Mouse (Mus musculus) liver, embryonic 15.5 days (tissue): ENCODE measurements around the gene Slc6a9. TPM values are rescaled to one million over a fixed set of nuclear protein-coding genes. Genes with fewer than 3 reads are reported as not detected.

Experiments used
- ATAC-seq: fragments of 200-750 bp; cut with Nextera tagmentation; 2 replicates; pipeline ENCODE4 v1.8.0; 2017; ENCODE audit warnings: moderate number of reproducible peaks, mild to moderate bottlenecking, moderate library complexity; ENCODE audit not compliant: insufficient read depth
- H3K27ac ChIP-seq: fragments of 300-500 bp; sonication (generic); replicated peaks from 2 replicates; pipeline ENCODE4 v1.5.1; 2015; ENCODE audit warnings: mild to moderate bottlenecking, inconsistent platforms
- H3K27me3 ChIP-seq: fragments of 300-500 bp; sonication (generic); 2 replicates; pipeline ENCODE4 v1.6.1; 2015; ENCODE audit warnings: mild to moderate bottlenecking, inconsistent platforms
- H3K36me3 ChIP-seq: fragments of 300-500 bp; sonication (generic); replicated peaks from 2 replicates; pipeline ENCODE4 v1.6.1; 2015; ENCODE audit warnings: moderate library complexity, mild to moderate bottlenecking, inconsistent platforms
- H3K4me1 ChIP-seq: fragments of 300-500 bp; sonication (generic); replicated peaks from 2 replicates; pipeline ENCODE4 v1.6.1; 2015; ENCODE audit warnings: inconsistent platforms
- H3K4me2 ChIP-seq: fragments of 300-500 bp; sonication (generic); 2 replicates; pipeline ENCODE4 v1.6.1; 2015; ENCODE audit warnings: moderate library complexity, mild to moderate bottlenecking, inconsistent platforms
- H3K4me3 ChIP-seq: fragments of 300-500 bp; sonication (generic); replicated peaks from 2 replicates; pipeline ENCODE4 v1.5.1; 2015; ENCODE audit warnings: mild to moderate bottlenecking, inconsistent platforms
- H3K9ac ChIP-seq: fragments of 300-500 bp; sonication (generic); 2 replicates; pipeline ENCODE4 v1.6.1; 2015; ENCODE audit warnings: moderate library complexity, mild to moderate bottlenecking, inconsistent platforms
- H3K9me3 ChIP-seq: fragments of 300-500 bp; sonication (generic); replicated peaks from 2 replicates; pipeline ENCODE4 v1.6.1; 2016; ENCODE audit warnings: inconsistent platforms
- WGBS: fragments of 180-500 bp; shearing (Covaris S2); methylation state at CpG from one replicate; pipeline ENCODE4 v1.1.7; 2015; ENCODE audit warnings: mixed read lengths; ENCODE audit not compliant: insufficient replicate concordance; 5-methylcytosine and 5-hydroxymethylcytosine counted together
- polyA plus RNA-seq: library from polyadenylated mRNA; unstranded; fragments of >200 nt; fragmentation: Nextera tagmentation; extraction: Ambion mirVana; gene quantifications from 2 replicates; pipeline ENCODE4 v1.2.1, GENCODE M21; 2015

The Slc6a9 gene
- polyA plus RNA-seq, 1 experiment from 2014 or later = 56.1 TPM

- Histone ChIP-seq H3K9me3 (no peaks in the 10 kb centered on the region), H3K36me3 (no peaks in the 10 kb centered on the region), H3K27ac (no peak overlapping the region), H3K4me1 (peaks cover 44% of the 10 kb centered on the region), H3K4me2 (no peak overlapping the region), H3K9ac (no peak overlapping the region), H3K27me3 (peaks cover 30% of the 10 kb centered on the region), H3K4me3 (no peak overlapping the region)
- no peak for ATAC-seq
- WGBS = 50% methylated on average over 5 of the region's 5 CpGs
Observed at GRCm38 (mm10) chr4:117918762-117919161, 84.5 kb downstream of the Slc6a9 start.

GRCm38 (mm10) chr4:117921358-117921757 is 87.1 kb downstream of the Slc6a9 start:
- Histone ChIP-seq H3K4me1 (peaks cover 31% of the 10 kb centered on the region), H3K9me3 (no peaks in the 10 kb centered on the region), H3K27ac (no peak overlapping the region), H3K4me2 (no peak overlapping the region), H3K36me3 (no peaks in the 10 kb centered on the region), H3K27me3 (peaks cover 56% of the 10 kb centered on the region), H3K4me3 (no peak overlapping the region), H3K9ac (no peak overlapping the region)
- WGBS = 69% methylated on average over 2 of the region's 2 CpGs
- ATAC-seq = no peak

DNA sequence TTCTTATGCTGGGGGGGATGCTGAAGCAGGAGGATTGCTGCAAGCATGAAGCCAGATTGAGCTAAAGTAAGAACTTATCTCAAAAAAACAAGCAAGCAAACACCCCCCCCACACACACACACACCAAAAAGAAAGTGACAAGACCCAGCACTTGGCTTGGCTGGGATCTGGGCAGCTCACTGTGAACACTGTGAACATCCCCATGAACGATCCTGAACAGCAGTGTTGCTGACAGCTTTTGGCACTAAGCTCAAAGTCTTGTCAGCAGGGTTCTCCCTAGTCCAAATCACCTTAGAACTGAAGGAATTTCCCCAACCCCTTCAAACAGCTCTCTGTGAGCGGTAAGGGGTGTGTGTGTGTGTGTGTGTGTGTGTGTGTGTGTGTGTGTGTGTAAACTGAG is 89.1 kb downstream of the Slc6a9 start:
- WGBS = 78% methylated on average over 2 of the region's 2 CpGs
- Histone ChIP-seq H3K4me3 (no peak overlapping the region), H3K4me2 (no peak overlapping the region), H3K9ac (no peak overlapping the region), H3K27ac (no peak overlapping the region), H3K4me1 (peaks cover 31% of the 10 kb centered on the region), H3K27me3 (peaks cover 77% of the 10 kb centered on the region), H3K9me3 (no peaks in the 10 kb centered on the region), H3K36me3 (no peaks in the 10 kb centered on the region)
- ATAC-seq = no peak

Other genes with a start within 250 kb of the Slc6a9 start
- gene Dmap1, start 152.2 kb upstream of the Slc6a9 start, polyA plus RNA-seq = 17.6 and 19.1 TPM in 2 replicates
- not detected in 2 replicates for gene Gm12845, start 110.1 kb upstream of the Slc6a9 start, polyA plus RNA-seq
- gene Klf17, start 68.9 kb upstream of the Slc6a9 start, polyA plus RNA-seq = not detected in 2 replicates
- 1.2 TPM in 2 replicates for gene Ccdc24, start 38.1 kb downstream of the Slc6a9 start, polyA plus RNA-seq
- 1.0 and 1.4 TPM in 2 replicates for gene B4galt2, start 49.0 kb downstream of the Slc6a9 start, polyA plus RNA-seq
- 168 and 195 TPM in 2 replicates for gene Atp6v0b, start 52.8 kb downstream of the Slc6a9 start, polyA plus RNA-seq
- gene Dph2, start 57.5 kb downstream of the Slc6a9 start, polyA plus RNA-seq = 5.9 and 6.9 TPM in 2 replicates
- gene Ipo13, start 80.5 kb downstream of the Slc6a9 start, polyA plus RNA-seq = 19.4 and 21.4 TPM in 2 replicates
- gene Artn, start 95.3 kb downstream of the Slc6a9 start, polyA plus RNA-seq = 2.3 and 2.9 TPM in 2 replicates